Mouse (Mus musculus): ENCODE data around the gene Apol7e.
"Not testable (repeated sequence)": the region's sequence is repeated elsewhere in the genome, so short reads cannot be mapped to it uniquely, and the experiment has no call there.

Gene Apol7e

DNA sequence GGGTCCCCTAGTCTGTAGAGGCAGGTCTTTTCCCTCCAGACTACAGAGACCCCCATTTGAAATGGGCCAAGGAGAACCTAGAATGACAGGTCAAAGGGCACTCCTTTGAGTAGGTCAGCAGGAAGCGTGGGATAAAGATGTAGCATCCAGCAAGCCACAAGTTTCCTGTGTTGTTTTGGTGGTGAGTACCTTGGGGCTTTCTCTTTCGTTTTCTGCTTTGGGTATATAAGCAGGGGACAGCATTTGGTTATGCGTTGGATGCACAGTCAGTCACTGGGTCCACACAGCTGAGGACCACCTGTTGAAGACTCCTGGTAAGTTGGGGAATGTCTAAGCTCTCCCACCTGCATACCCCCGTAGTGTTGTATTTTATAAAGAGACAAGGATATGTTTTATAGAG, at the start of gene Apol7e:
TSS of gene Apol7e (plus strand) at position 202 of the 400 bp plus-strand sequence.
- DNase-seq (ENCODE audit: low read depth, low spot score), result not testable (repeated sequence)

- DNase-seq (ENCODE audit: low read depth, low spot score), result not testable (repeated sequence)
These were observed 47.5 kb upstream of the Apol7e start for GRCm38 (mm10) chr15:77651143-77651542.

DNA sequence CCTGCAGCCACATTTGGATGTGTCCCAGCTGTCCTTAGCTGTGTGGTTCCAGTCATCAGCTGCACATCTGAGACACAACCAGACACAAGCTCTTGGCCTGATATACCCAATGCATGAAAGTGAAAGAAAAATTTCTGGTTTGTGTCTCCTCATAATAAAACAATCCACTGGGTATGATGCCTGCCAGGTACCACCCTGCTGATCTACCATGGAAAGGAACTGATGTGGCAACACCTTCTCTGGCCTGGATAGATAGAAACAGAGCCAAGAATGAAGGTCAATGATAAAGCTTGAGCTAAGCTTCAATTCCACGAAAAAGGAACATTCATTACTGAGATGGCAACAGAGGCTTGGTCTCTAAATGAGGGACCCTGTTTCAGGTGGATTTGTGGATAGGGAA, 38.9 kb upstream of the Apol7e start:
- DNase-seq (ENCODE audit: low read depth, low spot score), result not testable (repeated sequence)

- DNase-seq (ENCODE audit: low read depth, low spot score), result not testable (repeated sequence)
These were observed 36.8 kb upstream of the Apol7e start for GRCm38 (mm10) chr15:77661841-77662240.

DNA sequence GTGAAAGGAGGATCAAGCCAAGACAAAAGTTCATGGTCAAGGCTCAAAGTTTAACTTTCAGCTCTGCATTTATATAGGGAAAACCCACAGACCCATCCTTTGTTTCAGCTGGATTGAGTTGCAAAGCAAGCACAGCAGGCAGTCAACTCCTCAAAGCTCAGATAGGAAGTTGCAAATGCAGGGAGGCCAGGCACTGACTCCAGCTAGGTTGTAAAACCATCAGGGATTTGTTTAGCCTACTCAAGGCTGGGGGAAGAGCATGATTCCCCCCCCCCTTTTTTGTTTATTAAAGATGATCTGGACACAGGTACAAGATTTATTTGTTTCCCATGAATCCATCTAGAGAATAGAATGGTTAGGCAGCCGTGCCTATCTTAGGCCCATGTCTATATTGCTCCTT, 24.6 kb upstream of the Apol7e start:
- not testable (repeated sequence) for DNase-seq (ENCODE audit: low read depth, low spot score)

GRCm38 (mm10) chr15:77683944-77684343, 14.7 kb upstream of the Apol7e start:
- DNase-seq (ENCODE audit: low read depth, low spot score), result not testable (repeated sequence)

DNA sequence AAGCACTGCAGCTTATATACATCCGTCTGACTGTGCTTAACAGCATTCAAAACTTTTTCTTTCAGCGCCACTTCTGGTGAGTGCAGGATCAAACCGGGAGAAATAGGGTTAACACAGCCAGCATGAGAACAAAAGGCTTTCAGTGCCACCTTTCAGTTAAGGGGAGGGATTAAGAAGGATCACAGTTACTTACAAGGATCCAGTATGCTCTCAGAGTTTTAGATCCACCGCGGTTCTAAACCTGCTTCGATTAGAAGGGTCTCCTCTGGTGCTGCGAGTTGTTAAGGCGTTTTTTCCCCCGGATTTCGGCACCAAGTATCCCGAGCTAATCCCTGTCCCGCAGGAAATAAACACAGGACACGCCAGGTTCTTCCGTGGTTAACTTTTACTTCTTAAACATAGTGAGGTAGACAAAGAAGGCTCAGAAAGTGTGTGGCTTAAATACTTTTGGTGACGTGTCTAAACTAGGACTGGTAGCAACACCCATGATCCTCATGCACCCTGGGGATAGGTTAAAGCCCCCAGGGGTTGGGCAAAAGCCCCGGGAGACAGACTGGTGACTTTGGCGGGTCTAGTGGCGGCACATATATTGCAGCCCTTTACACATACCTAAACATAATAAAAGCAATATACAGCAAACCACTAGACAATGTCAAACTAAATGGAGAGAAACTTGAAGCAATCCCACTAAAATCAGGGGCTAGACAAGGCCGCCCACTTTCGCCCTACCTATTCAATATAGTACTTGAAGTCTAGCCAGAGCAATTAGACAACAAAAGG, 6.9 kb upstream of the Apol7e start:
- DNase-seq (ENCODE audit: low read depth, low spot score), result not testable (repeated sequence)

GRCm38 (mm10) chr15:77694687-77695295, 3.9 kb upstream of the Apol7e start:
- DNase-seq (ENCODE audit: low read depth, low spot score), result not testable (repeated sequence)

DNA sequence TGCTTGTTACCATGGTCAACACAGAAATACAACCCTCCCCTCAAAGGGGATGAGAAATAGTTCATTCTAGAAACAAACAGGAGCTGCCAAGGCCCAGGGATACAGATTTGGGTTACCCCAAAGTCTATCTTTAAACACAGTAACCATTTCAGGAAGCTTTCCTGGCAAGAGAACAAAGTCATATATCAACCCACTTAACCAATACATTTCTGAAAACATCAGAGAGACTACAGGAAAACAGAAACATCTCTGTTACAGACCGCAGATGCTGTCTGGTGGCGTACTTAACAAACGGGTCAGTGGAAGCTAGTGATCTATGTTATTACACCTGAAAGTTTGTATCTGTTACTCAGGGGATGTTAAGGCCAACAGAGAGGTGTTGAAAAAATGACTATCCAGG, 6.6 kb downstream of the Apol7e start:
- DNase-seq (ENCODE audit: low read depth, low spot score), result not testable (repeated sequence)

GRCm38 (mm10) chr15:77708936-77709335, 10.3 kb downstream of the Apol7e start:
- DNase-seq (ENCODE audit: low read depth, low spot score), result not testable (repeated sequence)

- DNase-seq (ENCODE audit: low read depth, low spot score), result not testable (repeated sequence)
These were observed 19.6 kb downstream of the Apol7e start for GRCm38 (mm10) chr15:77718240-77718639.

- not testable (repeated sequence) for DNase-seq (ENCODE audit: low read depth, low spot score)
These were observed 22.9 kb downstream of the Apol7e start for GRCm38 (mm10) chr15:77721509-77721908.

DNA sequence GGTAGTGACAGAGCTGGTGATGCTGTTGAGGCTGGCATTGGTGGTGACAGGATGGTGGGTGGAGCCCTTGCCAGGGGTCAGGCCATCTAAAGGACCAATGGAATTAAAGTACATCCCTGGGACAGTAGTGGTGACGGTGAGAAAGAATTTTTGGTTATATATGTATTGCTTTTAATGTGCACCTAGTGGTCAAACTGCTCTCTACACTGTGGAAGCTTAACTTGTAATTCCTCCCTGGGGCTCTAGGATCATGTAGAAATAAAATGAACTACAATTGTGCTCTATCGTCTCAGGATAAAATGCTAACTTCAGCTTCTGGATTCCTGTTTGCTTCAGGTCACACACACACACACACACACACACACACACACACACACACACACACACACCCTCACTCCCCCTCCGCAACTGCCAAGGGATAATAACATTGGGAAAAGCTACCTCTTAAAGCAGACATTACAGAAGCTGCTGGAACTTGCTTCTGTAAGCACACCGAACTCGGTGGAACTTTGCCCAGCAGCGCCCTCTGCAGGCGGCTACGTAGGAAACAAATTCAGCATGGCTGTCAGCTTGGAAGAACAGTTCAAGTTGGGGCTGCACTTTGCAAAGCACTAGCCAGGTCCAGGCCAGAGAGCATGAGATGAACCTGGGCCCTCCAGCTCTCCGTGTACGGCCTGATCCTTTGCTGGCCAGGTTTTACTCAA, 25.7 kb downstream of the Apol7e start:
- not testable (repeated sequence) for DNase-seq (ENCODE audit: low read depth, low spot score)

GRCm38 (mm10) chr15:77725393-77726020, 26.9 kb downstream of the Apol7e start:
- DNase-seq (ENCODE audit: low read depth, low spot score), result not testable (repeated sequence)

DNA sequence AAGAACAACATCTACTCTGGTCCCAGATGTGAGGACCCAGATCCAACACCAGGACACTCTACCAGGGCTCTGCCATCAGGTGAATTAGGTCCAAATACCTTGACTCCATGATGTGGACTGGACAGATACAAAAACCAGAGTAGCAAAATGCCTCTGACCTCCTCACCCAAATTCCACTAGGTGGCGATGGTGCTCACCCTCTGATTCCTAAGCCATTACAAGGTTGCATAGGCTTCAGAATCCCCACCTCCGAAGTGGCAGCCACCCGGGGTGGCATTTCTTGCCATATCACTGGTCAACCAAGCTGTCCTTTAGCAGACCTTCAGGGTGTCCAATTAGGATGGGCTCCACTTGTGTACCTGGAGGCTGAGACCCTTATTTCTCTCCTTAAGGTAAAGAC, 28.5 kb downstream of the Apol7e start:
- DNase-seq (ENCODE audit: low read depth, low spot score), result not testable (repeated sequence)

GRCm38 (mm10) chr15:77727745-77728144, 29.1 kb downstream of the Apol7e start:
- DNase-seq (ENCODE audit: low read depth, low spot score), result not testable (repeated sequence)

GRCm38 (mm10) chr15:77728739-77729138, 30.1 kb downstream of the Apol7e start, which contains the start of gene Apol9b:
Apol9b (plus strand) TSS chr15:77729039.
- DNase-seq (ENCODE audit: low read depth, low spot score), result not testable (repeated sequence)

- no peak for DNase-seq (ENCODE audit: low read depth, low spot score)
These were observed 32.9 kb downstream of the Apol7e start for GRCm38 (mm10) chr15:77731605-77732004.

- not testable (repeated sequence) for DNase-seq (ENCODE audit: low read depth, low spot score)
These were observed 34.2 kb downstream of the Apol7e start for GRCm38 (mm10) chr15:77732851-77733250.

DNA sequence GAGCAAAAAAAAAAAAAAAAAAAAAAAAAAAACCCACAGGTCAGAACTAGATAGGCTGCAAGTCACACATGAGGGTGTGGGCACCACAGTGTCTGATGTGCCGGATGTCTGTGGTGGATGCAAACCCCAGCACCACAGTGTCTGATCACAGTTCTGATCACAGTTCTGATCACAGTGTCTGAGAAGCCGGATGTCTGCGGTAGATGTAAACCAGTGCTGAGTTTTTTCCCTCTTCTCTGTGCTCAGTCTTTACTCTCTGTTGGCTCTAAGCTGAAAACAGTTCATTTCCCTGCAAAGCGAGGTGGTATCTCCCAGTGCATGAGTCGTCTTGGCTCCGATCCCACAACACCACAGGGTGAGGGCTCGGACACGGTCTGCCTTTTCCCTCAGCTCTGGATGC, 34.7 kb downstream of the Apol7e start:
- DNase-seq (ENCODE audit: low read depth, low spot score), result not testable (repeated sequence)

GRCm38 (mm10) chr15:77733903-77734302, 35.2 kb downstream of the Apol7e start:
- not testable (repeated sequence) for DNase-seq (ENCODE audit: low read depth, low spot score)
